Mouse (Mus musculus) hindbrain, embryonic 11.5 days (tissue): ENCODE measurements around the gene Ost4. TPM values are rescaled to one million over a fixed set of nuclear protein-coding genes. Genes with fewer than 3 reads are reported as not detected.

Experiments
- ATAC-seq: fragments of 200-750 bp; cut with Nextera tagmentation; 2 replicates; pipeline ENCODE4 v1.8.0; 2017; ENCODE audit warnings: mild to moderate bottlenecking, moderate TSS enrichment, moderate library complexity; ENCODE audit not compliant: low FRiP score
- DNase-seq: peaks from one replicate; pipeline ENCODE4 v3.0.0-alpha.2; 2015; ENCODE audit warnings: low spot score
- H3K27ac ChIP-seq: fragments of 300-500 bp; sonication (generic); 2 replicates; pipeline ENCODE4 v1.5.1; 2014; ENCODE audit warnings: mild to moderate bottlenecking, low read depth, low read length
- H3K27me3 ChIP-seq: fragments of 300-500 bp; sonication (generic); 2 replicates; pipeline ENCODE4 v1.6.1; 2014; ENCODE audit warnings: mild to moderate bottlenecking, low read length, moderate library complexity, mixed read lengths; ENCODE audit not compliant: control insufficient read depth, insufficient read depth
- H3K36me3 ChIP-seq: fragments of 300-500 bp; sonication (generic); 2 replicates; pipeline ENCODE4 v1.6.1; 2014; ENCODE audit warnings: mild to moderate bottlenecking, low read length, moderate library complexity, mixed read lengths; ENCODE audit not compliant: control insufficient read depth, insufficient read depth
- H3K4me1 ChIP-seq: fragments of 300-500 bp; sonication (generic); replicated peaks from 2 replicates; pipeline ENCODE4 v1.6.1; 2014; ENCODE audit warnings: low read length, mixed read lengths; ENCODE audit not compliant: control insufficient read depth, insufficient read depth
- H3K4me2 ChIP-seq: fragments of 300-500 bp; sonication (generic); replicated peaks from 2 replicates; pipeline ENCODE4 v1.6.1; 2014; ENCODE audit warnings: mild to moderate bottlenecking, low read depth, low read length
- H3K4me3 ChIP-seq: fragments of 300-500 bp; sonication (generic); 2 replicates; pipeline ENCODE4 v1.5.1; 2014; ENCODE audit warnings: low read depth, low read length
- H3K9ac ChIP-seq: fragments of 300-500 bp; sonication (generic); 2 replicates; pipeline ENCODE4 v1.6.1; 2014; ENCODE audit warnings: low read depth, low read length
- H3K9me3 ChIP-seq: fragments of 300-500 bp; sonication (generic); 2 replicates; pipeline ENCODE4 v1.6.1; 2016; ENCODE audit warnings: low read length; ENCODE audit not compliant: control insufficient read depth
- WGBS: fragments of 180-500 bp; shearing (Covaris S2); extraction: QIAGEN DNeasy Blood & Tissue Kit; methylation state at CpG from one replicate; pipeline ENCODE4 v1.1.7; 2014; 5-methylcytosine and 5-hydroxymethylcytosine counted together
- polyA plus RNA-seq: library from polyadenylated mRNA; unstranded; fragments of >200 nt; fragmentation: Nextera tagmentation; extraction: Ambion mirVana; gene quantifications from 2 replicates; pipeline ENCODE4 v1.2.1, GENCODE M21; 2014

The Ost4 gene
- polyA plus RNA-seq, 1 experiment from 2014 or later = 338 TPM

DNA sequence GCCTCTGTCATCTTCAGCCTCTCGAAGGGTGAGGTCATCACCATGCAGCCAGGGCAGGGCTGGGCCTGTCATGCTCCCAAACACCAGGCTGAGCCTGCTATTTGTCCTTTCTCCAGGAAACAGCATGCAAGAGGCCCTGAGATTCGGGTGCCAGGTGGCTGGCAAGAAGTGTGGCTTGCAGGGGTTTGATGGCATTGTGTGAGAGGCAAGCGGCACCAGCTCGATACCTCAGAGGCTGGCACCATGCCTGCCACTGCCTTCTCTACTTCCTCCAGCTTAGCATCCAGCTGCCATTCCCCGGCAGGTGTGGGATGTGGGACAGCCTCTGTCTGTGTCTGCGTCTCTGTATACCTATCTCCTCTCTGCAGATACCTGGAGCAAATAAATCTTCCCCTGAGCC, 23.3 kb upstream of the Ost4 start:
- WGBS = 87% methylated on average over 6 of the region's 6 CpGs
- ATAC-seq (no peak), DNase-seq (no peak)
- no peak overlapping the region for H3K4me2 ChIP-seq
- no peak overlapping the region for H3K27ac ChIP-seq
- H3K9me3 ChIP-seq = no peaks in the 10 kb centered on the region
- H3K36me3 ChIP-seq = no peaks in the 10 kb centered on the region
- H3K9ac ChIP-seq = no peak overlapping the region
- no peak overlapping the region for H3K4me3 ChIP-seq
- no peaks in the 10 kb centered on the region for H3K27me3 ChIP-seq
- H3K4me1 ChIP-seq = no peaks in the 10 kb centered on the region

DNA sequence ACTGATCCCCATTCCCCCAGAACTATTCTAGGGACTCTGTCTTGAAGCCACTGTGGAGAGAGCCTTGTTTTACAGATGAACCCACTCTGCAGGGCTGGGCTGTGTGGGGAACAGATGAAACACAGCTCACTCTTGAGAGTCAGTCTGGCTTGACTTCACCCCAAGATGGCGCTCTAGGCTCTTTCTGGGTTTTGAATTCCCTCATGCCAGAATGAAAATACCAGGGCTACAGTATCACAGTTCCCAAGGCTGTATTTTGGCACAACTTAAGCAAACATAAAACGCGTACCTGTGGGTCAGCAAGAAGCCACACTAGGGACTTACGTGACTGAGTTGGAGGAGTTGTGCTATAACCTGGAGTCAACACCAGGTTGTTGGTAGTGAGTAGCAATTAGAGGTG, 22.5 kb upstream of the Ost4 start:
- Histone ChIP-seq H3K4me2 (no peak overlapping the region), H3K36me3 (no peaks in the 10 kb centered on the region), H3K9me3 (no peaks in the 10 kb centered on the region), H3K27me3 (no peaks in the 10 kb centered on the region), H3K4me1 (no peaks in the 10 kb centered on the region), H3K4me3 (no peak overlapping the region), H3K27ac (no peak overlapping the region), H3K9ac (no peak overlapping the region)
- WGBS = 53% methylated on average over 4 of the region's 4 CpGs
- DNase-seq (peak; percentile 75), ATAC-seq (no peak)

DNA sequence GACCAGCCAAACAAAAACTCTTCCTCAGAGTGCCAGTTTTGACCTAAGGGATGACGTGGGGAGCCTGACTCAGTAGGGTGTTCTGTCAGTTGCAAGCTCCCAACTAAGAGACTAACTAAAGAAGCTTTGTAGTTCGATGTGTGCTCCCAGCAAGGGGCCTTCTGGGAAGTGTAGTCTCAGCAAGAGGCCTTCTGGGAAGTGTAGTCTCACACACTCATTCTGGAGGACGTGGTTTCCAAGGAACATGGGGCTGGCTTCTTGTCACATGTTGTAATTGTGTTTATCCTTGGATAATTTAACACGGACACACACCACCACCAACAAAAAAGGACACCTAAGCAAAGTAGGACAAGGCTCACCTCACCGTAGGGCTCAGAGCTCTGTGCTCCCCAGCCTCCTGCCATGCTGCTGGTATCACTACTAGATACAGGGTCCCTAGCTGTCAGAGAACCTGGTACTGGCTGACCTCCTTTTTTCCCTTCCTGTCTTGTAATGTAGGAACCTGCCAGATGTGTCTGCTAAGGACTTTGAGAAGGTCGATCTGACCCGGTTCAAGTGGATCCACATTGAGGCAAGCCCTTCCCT, 20.4 kb upstream of the Ost4 start:
- ATAC-seq = peak; percentile 67; the same call in 1 of the 2 replicates
- no peak overlapping the region for H3K4me2 ChIP-seq
- H3K4me3 ChIP-seq = no peak overlapping the region
- peak; percentile 44 for DNase-seq
- 45% methylated on average over 7 of the region's 7 CpGs for WGBS
- no peaks in the 10 kb centered on the region for H3K36me3 ChIP-seq
- no peak overlapping the region for H3K9ac ChIP-seq
- no peaks in the 10 kb centered on the region for H3K4me1 ChIP-seq
- no peak overlapping the region for H3K27ac ChIP-seq
- H3K9me3 ChIP-seq = no peaks in the 10 kb centered on the region
- no peaks in the 10 kb centered on the region for H3K27me3 ChIP-seq

DNA sequence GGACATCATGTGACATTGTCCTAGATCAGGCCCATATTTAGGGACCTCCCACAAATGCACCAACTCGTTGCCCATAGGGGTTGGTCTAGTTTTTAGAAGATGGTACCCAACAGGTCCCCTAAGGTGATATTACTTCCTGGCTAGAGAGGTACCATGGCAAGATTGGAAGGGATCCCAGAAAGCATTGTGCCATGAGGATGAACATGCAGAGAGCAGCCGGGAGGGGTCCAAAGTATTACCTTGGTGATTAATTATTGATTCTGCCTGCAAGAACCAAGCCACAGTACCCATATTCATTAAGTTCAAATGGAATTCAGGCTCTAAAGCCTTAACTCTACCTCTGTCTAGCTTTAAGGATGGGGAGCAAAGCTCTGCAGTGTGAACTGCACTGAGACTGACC, 18.5 kb upstream of the Ost4 start:
- Histone ChIP-seq H3K4me2 (no peak overlapping the region), H3K27me3 (no peaks in the 10 kb centered on the region), H3K4me1 (peaks cover 5% of the 10 kb centered on the region), H3K9ac (no peak overlapping the region), H3K27ac (no peak overlapping the region), H3K9me3 (no peaks in the 10 kb centered on the region), H3K4me3 (no peak overlapping the region), H3K36me3 (no peaks in the 10 kb centered on the region)
- ATAC-seq (no peak), DNase-seq (no peak)
- 85% methylated on average over 2 of the region's 2 CpGs for WGBS

DNA sequence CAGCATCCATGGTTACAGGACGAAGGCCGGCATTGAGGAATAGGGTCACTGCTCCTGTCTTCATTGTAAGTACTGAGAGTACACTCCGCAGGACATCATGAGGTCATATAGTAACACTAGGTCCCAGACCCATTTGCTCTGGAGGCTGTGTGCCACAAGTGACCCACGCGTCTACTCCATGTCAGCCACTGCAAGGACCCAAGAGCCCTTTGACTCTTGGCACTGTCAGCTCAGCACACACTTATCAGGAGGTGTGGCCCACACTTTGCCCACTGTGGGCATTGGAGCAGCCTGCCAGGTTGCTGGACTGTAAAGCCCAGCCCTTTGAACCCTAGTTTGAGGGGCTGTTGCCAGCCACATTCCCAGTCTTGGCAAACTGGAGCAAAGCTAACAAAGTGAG, 17.6 kb upstream of the Ost4 start:
- ATAC-seq = no peak
- 88% methylated on average over 5 of the region's 5 CpGs for WGBS
- Histone ChIP-seq H3K36me3 (no peaks in the 10 kb centered on the region), H3K9me3 (no peaks in the 10 kb centered on the region), H3K27me3 (no peaks in the 10 kb centered on the region), H3K4me1 (peaks cover 5% of the 10 kb centered on the region), H3K9ac (no peak overlapping the region), H3K4me3 (no peak overlapping the region), H3K27ac (no peak overlapping the region), H3K4me2 (no peak overlapping the region)
- no peak for DNase-seq

DNA sequence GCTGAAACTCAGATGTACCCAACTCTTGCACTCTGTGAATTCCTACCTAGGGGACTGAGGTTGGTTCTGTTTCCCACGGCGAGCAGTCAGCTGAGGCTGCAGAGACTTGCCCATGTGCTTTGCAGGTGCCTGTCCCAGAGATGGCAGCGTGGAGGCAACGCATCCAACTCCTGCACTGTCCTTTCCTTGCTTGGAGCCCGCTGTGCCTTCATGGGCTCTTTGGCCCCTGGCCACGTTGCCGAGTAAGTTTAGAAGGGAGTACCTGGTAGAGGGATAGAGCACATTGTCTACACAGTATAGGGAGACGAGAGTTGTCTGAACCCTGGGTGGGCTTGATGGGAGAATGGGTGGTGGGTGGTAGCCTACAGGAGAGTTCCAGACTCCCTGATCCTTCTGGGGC, 17.0 kb upstream of the Ost4 start:
- DNase-seq = no peak
- H3K27ac ChIP-seq = no peak overlapping the region
- peaks cover 5% of the 10 kb centered on the region for H3K4me1 ChIP-seq
- no peak overlapping the region for H3K9ac ChIP-seq
- H3K27me3 ChIP-seq = no peaks in the 10 kb centered on the region
- no peak for ATAC-seq
- no peak overlapping the region for H3K4me2 ChIP-seq
- WGBS = 82% methylated on average over 8 of the region's 8 CpGs
- H3K36me3 ChIP-seq = no peaks in the 10 kb centered on the region
- H3K4me3 ChIP-seq = no peak overlapping the region
- no peaks in the 10 kb centered on the region for H3K9me3 ChIP-seq

DNA sequence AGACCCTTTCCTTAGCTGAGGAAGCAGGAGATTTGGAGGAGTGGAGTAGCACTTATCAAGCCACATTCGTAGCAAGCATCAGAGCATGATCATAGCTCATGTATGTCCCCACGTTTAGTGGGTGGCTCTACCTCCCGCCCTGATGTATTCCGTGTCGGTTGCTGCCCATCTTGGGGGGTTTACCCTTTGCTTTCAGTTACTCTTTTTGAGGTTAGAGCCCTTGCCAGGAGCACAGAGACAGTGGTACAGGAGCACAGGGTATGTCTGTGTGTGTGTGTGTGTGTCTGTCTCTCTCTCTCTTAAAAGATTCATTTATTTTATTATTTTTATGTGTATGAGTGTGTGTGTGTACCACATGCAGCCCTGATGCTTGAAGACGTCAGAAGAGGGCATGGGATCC, 15.5 kb upstream of the Ost4 start:
- ATAC-seq (no peak), DNase-seq (no peak)
- H3K27ac ChIP-seq = no peak overlapping the region
- no peaks in the 10 kb centered on the region for H3K9me3 ChIP-seq
- 88% methylated on average over 6 of the region's 6 CpGs for WGBS
- H3K36me3 ChIP-seq = no peaks in the 10 kb centered on the region
- no peak overlapping the region for H3K4me2 ChIP-seq
- peaks cover 5% of the 10 kb centered on the region for H3K4me1 ChIP-seq
- H3K27me3 ChIP-seq = no peaks in the 10 kb centered on the region
- H3K4me3 ChIP-seq = no peak overlapping the region
- no peak overlapping the region for H3K9ac ChIP-seq

DNA sequence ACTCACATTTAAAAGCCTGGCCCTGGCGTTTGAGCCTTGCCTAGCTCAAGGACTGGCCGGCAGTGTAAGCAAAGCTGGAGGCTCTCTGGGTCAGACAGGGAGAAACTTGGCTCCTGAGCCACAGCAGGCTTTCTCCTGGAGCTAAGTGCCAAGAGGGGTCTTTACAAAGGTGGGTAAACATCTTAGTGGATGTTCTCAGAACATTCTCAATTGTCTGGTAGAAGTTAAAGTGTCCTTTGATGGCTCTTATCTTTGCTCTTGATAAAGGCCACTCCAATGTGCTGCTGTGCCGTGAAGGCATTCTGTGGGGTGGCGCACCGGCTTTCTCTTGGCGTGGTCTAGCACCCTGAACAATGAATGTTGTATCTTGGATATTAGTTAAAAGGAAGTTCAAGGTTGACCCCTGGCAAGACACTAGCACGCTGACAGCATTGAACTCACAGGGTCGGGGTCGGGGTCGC, 15.0 kb upstream of the Ost4 start:
- peak overlapping the region; percentile 87; the same call in 1 of the 2 replicates for H3K4me2 ChIP-seq
- 72% methylated on average over 10 of the region's 10 CpGs for WGBS

DNA sequence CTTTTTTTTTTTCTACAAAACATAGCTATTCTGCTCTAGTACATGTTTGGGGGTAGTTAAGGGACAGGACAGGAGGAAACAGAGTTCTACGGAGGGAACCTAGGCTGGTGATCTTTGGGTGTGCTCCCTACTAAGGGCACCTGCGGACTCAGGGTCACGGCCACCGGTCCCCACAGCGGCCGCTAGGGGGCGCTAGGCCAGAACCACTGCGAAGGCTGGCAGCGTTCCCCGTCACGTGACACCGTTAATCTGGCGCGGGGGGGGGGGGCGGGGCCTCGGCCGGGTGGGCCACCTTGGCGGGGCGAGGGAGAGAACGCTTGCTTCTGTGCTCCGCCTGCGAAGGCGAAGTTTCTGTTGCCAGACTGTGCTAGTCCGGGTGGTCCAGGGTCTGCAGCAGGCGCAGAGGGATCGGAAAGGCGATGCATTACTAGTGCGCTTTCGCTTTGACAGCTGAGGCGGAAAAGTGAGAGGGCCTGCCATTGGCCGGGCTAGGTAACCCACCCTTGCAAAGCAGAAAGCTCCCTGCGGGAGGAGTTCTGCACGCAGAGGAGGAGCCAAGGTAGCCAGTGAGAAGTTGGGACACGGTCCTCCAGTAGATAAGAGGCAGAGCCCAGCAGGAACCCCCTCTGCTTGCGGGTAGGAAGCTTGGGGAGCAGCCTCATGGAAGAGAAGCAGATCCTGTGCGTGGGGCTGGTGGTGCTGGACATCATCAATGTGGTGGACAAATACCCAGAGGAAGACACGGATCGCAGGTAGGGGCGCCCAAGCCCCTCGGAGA, 13.9 kb upstream of the Ost4 start, which contains the start of gene Khk:
TSS of gene Khk (plus strand) at position 176 of the 778 bp plus-strand sequence.
- no peaks in the 10 kb centered on the region for H3K9me3 ChIP-seq
- peak within 1 kb of the TSS; percentile 48 for H3K4me3 ChIP-seq
- H3K9ac ChIP-seq = peak within 1 kb of the TSS; percentile 64
- H3K27me3 ChIP-seq = no peaks in the 10 kb centered on the region
- H3K36me3 ChIP-seq = no peaks in the 10 kb centered on the region
- peaks cover 5% of the 10 kb centered on the region for H3K4me1 ChIP-seq
- DNase-seq = peak; percentile 94
- ATAC-seq = peak; percentile 82
- H3K4me2 ChIP-seq = peak within 1 kb of the TSS; percentile 87
- H3K27ac ChIP-seq = peak within 1 kb of the TSS; percentile 53; the same call in 1 of the 2 replicates
- WGBS = 2% methylated on average over 38 of the region's 40 CpGs

More for the DNA sequence above, 15.0 kb upstream of the Ost4 start:
- ATAC-seq = no peak
- Histone ChIP-seq H3K9me3 (no peaks in the 10 kb centered on the region), H3K36me3 (no peaks in the 10 kb centered on the region), H3K27ac (no peak overlapping the region), H3K4me3 (no peak overlapping the region), H3K9ac (no peak overlapping the region), H3K27me3 (no peaks in the 10 kb centered on the region), H3K4me1 (peaks cover 5% of the 10 kb centered on the region)
- DNase-seq = no peak
